Mouse (Mus musculus): ENCODE measurements around the gene Nelfb. TPM values are rescaled to one million over a fixed set of nuclear protein-coding genes. Genes with fewer than 3 reads are reported as not detected.

Gene Nelfb
- total and polyA plus RNA-seq, 2 experiments from 2014 or later = 38.4 to 49.0 TPM

GRCm38 (mm10) chr2:25173821-25174220 is 37.5 kb downstream of the Nelfb start:
- 94% methylated on average over 4 of the region's 4 CpGs for WGBS
- Histone ChIP-seq H3K4me1 (ENCODE audit: control insufficient read depth, insufficient read depth) (peaks cover 34% of the 10 kb centered on the region), H3K4me2 (ENCODE audit: low read depth, low read length) (no peak overlapping the region), H3K9ac (replicated peaks; ENCODE audit: low read depth, low read length) (no peak overlapping the region), H3K27ac (ENCODE audit: low read depth) (no peak overlapping the region), H3K9me3 (replicated peaks; ENCODE audit: control insufficient read depth, low read length) (no peaks in the 10 kb centered on the region), H3K4me3 (ENCODE audit: low read depth, low read length) (no peak overlapping the region), H3K36me3 (replicated peaks; ENCODE audit: control insufficient read depth, insufficient read depth, low read length) (no peaks in the 10 kb centered on the region), H3K27me3 (ENCODE audit: control insufficient read depth, insufficient read depth, low read length) (no peaks in the 10 kb centered on the region)
- TF ChIP-seq EP300 (IDR thresholded peaks at IDR 0.05; ENCODE audit: low read depth) (no peak), CTCF (IDR thresholded peaks at IDR 0.05; ENCODE audit: low read depth) (no peak)
- DNase-seq (ENCODE audit: low spot score) (no peak), ATAC-seq (ENCODE audit: insufficient read depth, low read depth) (no peak)

DNA sequence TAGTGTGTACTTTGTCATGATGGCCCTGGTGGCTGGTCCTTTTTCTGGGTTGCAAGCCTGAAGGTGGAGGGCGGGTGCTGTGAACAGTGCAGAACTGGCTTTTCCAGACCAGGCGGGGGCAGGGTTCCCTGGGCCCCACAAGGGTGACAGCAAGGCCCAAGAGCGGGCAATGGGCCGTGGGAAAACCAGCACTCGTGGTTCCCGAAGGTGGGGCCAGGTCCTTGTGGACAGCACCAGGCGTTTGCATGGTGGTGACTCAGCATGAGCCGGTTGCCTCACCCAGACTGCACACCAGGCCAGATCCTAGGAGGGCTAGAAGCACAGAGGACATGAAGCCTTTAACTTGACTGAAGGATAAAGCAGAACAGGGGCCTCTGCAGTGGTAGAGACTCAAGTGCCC is 38.7 kb downstream of the Nelfb start:
- WGBS = 67% methylated on average over 8 of the region's 8 CpGs
- ATAC-seq (ENCODE audit: insufficient read depth, low read depth) = no peak
- H3K9ac ChIP-seq (replicated peaks; ENCODE audit: low read depth, low read length) = no peak overlapping the region
- H3K27me3 ChIP-seq (ENCODE audit: control insufficient read depth, insufficient read depth, low read length) = no peaks in the 10 kb centered on the region
- H3K9me3 ChIP-seq (replicated peaks; ENCODE audit: control insufficient read depth, low read length) = no peaks in the 10 kb centered on the region
- H3K4me1 ChIP-seq (ENCODE audit: control insufficient read depth, insufficient read depth) = peaks cover 29% of the 10 kb centered on the region
- H3K4me3 ChIP-seq (ENCODE audit: low read depth, low read length) = no peak overlapping the region
- no peak overlapping the region for H3K27ac ChIP-seq (ENCODE audit: low read depth)
- no peak for DNase-seq (ENCODE audit: low spot score)
- TF ChIP-seq CTCF (IDR thresholded peaks at IDR 0.05; ENCODE audit: low read depth) (no peak), EP300 (IDR thresholded peaks at IDR 0.05; ENCODE audit: low read depth) (no peak)
- H3K4me2 ChIP-seq (ENCODE audit: low read depth, low read length) = no peak overlapping the region
- no peaks in the 10 kb centered on the region for H3K36me3 ChIP-seq (replicated peaks; ENCODE audit: control insufficient read depth, insufficient read depth, low read length)

- TF ChIP-seq CTCF (IDR thresholded peaks at IDR 0.05; ENCODE audit: low read depth) (no peak), EP300 (IDR thresholded peaks at IDR 0.05; ENCODE audit: low read depth) (no peak)
Measured at GRCm38 (mm10) chr2:25171769-25172153, 39.5 kb downstream of the Nelfb start.

DNA sequence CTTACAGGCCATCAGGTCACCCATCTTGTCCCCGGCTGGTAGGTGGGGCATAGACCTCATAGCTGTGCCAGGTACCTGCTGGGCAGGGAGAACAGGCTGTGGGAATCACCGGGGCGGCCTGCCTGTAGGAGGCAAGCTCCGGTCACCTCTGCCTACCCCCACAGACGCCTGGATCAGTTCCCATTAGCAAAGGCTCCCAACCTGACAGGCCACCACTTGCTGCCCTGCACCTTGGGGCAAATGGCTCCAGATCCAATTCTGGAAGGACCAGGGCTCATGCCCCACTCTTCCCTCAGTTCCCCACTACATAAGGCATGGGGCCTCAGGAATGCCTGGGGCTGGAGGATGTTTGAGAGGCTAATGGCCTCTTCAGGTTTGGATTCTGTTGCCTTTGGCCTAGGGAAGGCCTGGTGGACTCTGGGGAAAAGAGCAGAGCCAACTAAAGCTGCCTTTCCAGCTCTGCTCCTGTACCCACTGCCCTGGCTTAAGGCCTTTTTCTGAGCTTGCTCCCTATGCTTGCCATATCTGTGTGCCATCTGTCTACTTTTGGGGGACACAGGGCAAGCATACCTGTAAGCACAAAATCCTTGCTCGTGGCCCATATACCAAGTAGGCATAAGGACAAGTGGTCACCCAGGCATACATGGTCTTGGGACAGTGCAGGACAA is 40.1 kb downstream of the Nelfb start:
- Histone ChIP-seq H3K4me2 (ENCODE audit: low read depth, low read length) (no peak overlapping the region), H3K9me3 (replicated peaks; ENCODE audit: control insufficient read depth, low read length) (no peaks in the 10 kb centered on the region), H3K27ac (ENCODE audit: low read depth) (no peak overlapping the region), H3K4me3 (ENCODE audit: low read depth, low read length) (no peak overlapping the region), H3K27me3 (ENCODE audit: control insufficient read depth, insufficient read depth, low read length) (no peaks in the 10 kb centered on the region), H3K4me1 (ENCODE audit: control insufficient read depth, insufficient read depth) (peaks cover 21% of the 10 kb centered on the region), H3K9ac (replicated peaks; ENCODE audit: low read depth, low read length) (no peak overlapping the region), H3K36me3 (replicated peaks; ENCODE audit: control insufficient read depth, insufficient read depth, low read length) (no peaks in the 10 kb centered on the region)
- TF ChIP-seq CTCF (IDR thresholded peaks at IDR 0.05; ENCODE audit: low read depth) = no peak
- TF ChIP-seq EP300 (IDR thresholded peaks at IDR 0.05; ENCODE audit: low read depth) = no peak
- ATAC-seq (ENCODE audit: insufficient read depth, low read depth) = no peak
- 84% methylated on average over 6 of the region's 6 CpGs for WGBS
- no peak for DNase-seq (ENCODE audit: low spot score)

More at GRCm38 (mm10) chr2:25171769-25172153, 39.5 kb downstream of the Nelfb start:
- H3K4me2 ChIP-seq (ENCODE audit: low read depth, low read length) = no peak overlapping the region
- no peak for ATAC-seq (ENCODE audit: insufficient read depth, low read depth)
- no peaks in the 10 kb centered on the region for H3K27me3 ChIP-seq (ENCODE audit: control insufficient read depth, insufficient read depth, low read length)
- H3K4me1 ChIP-seq (ENCODE audit: control insufficient read depth, insufficient read depth) = peaks cover 27% of the 10 kb centered on the region
- no peak for DNase-seq (ENCODE audit: low spot score)
- H3K4me3 ChIP-seq (ENCODE audit: low read depth, low read length) = no peak overlapping the region
- no peaks in the 10 kb centered on the region for H3K36me3 ChIP-seq (replicated peaks; ENCODE audit: control insufficient read depth, insufficient read depth, low read length)
- 87% methylated on average over 1 of the region's 1 CpGs for WGBS
- H3K27ac ChIP-seq (ENCODE audit: low read depth) = no peak overlapping the region
- no peak overlapping the region for H3K9ac ChIP-seq (replicated peaks; ENCODE audit: low read depth, low read length)
- no peaks in the 10 kb centered on the region for H3K9me3 ChIP-seq (replicated peaks; ENCODE audit: control insufficient read depth, low read length)

DNA sequence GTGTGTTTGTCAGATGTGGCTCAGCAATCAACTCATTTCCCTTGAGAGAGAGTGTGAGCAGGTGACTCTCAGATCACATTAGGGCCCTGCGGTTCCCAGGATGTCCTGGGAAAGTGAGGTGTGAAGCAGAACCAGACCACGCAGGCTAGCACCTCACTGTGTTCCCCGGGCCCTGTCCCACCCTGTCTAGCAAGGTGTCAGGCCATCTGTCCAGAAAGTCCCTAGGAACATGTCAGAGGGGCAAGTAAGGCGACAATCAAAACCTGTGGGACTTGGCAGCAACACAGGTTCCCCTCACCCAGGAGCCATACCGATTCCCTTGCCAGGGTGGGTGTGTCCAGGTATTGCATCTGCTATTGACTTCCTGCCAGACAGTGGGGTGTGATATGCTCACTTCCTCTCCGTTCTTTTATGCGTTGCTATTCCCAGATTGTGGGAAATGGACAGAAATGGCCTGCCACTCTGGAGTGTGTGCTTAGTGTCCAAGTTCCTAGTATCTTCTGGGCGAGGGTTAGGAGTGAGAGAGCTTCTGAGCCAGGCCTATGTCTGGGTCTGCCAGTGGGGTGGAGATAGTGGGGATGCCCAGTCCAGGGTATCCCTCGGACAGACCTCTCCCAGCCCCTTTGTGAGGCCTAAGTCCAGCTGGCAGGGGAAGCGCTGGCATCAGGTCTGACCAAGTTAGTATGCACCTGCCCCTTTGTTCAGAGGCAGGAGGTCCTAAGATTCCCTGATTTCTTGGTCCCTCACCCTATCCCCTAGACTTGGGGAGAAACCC is 40.8 kb downstream of the Nelfb start:
- TF ChIP-seq CTCF (IDR thresholded peaks at IDR 0.05; ENCODE audit: low read depth) (no peak), EP300 (IDR thresholded peaks at IDR 0.05; ENCODE audit: low read depth) (no peak)
- H3K4me3 ChIP-seq (ENCODE audit: low read depth, low read length) = no peak overlapping the region
- no peak for ATAC-seq (ENCODE audit: insufficient read depth, low read depth)
- DNase-seq (ENCODE audit: low spot score) = no peak
- 62% methylated on average over 10 of the region's 10 CpGs for WGBS
- H3K4me1 ChIP-seq (ENCODE audit: control insufficient read depth, insufficient read depth) = peaks cover 21% of the 10 kb centered on the region
- H3K27ac ChIP-seq (ENCODE audit: low read depth) = no peak overlapping the region
- no peaks in the 10 kb centered on the region for H3K27me3 ChIP-seq (ENCODE audit: control insufficient read depth, insufficient read depth, low read length)
- H3K9ac ChIP-seq (replicated peaks; ENCODE audit: low read depth, low read length) = no peak overlapping the region
- no peak overlapping the region for H3K4me2 ChIP-seq (ENCODE audit: low read depth, low read length)
- no peaks in the 10 kb centered on the region for H3K36me3 ChIP-seq (replicated peaks; ENCODE audit: control insufficient read depth, insufficient read depth, low read length)
- H3K9me3 ChIP-seq (replicated peaks; ENCODE audit: control insufficient read depth, low read length) = no peaks in the 10 kb centered on the region
